Mouse (Mus musculus) bone marrow, adult 2 months (tissue): Measurements from ENCODE around the gene Cdyl.
"Not testable (repeated sequence)": the region's sequence is repeated elsewhere in the genome, so short reads cannot be mapped to it uniquely, and the experiment has no call there.

ENCODE experiments used
- CTCF ChIP-seq: fragments of 200-500 bp; IDR thresholded peaks from 2 replicates; pipeline ENCODE4 v1.5.1; 2011; ENCODE audit warnings: low read length, control low read depth; ENCODE audit not compliant: control insufficient read depth, insufficient read depth
- POLR2A ChIP-seq: fragments of 200-500 bp; IDR thresholded peaks from 2 replicates; pipeline ENCODE4 v1.6.1; 2011; ENCODE audit warnings: low read depth, mild to moderate bottlenecking, control low read depth, low read length, borderline replicate concordance; ENCODE audit not compliant: control insufficient read depth

DNA sequence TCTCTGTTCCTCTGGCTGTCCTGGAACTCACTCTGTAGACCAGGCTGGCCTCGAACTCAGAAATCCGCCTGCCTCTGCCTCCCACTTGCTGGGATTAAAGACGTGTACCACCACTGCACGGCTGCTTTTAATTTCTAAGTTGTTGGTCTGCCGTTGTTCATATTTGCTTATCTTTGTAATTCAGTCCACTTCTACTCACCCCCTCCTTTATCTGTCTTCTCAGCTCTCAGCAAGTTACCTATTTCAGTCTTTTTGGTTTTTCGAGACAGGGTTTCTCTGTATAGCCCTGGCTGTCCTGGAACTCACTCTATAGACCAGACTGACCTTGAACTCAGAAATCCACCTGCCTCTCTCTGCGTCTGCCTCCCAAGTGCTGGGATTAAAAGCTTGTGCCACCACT, 176.9 kb downstream of the Cdyl start:
- not testable (repeated sequence) for TF ChIP-seq POLR2A, CTCF
